Mouse (Mus musculus): ENCODE measurements at regions not wholly inside any gene's neighbourhood (a gene's known extent, or its start where the extent isn't known, plus 50 kb on each side); places are given as distances from the start of the nearest gene placed in this dataset.

DNA sequence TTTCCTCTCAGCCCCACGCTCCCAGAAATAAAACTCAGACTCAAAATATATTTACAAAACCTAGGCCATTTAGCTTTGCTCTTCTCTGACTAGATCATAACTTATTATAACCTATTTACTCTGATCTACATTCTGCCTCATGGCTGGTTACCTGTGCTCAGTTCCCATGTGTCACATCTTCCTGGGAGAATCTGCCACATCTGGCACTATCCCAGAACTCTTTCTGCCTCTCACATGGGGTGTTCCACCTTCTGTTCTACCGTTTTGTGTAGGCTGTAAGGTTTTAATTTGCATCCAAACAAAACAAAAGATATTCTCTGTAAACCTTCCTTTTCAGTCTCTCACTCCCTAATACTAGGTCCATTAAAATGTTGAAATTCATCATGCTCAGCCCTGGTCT is 390.8 kb upstream of the Ascc3 start:
- in situ Hi-C loops (cut with MboI; ENCODE audit: low pct_ligation_motif_present, low pct_unique_long_range_greater_than_20kb, low sequenced_read_pairs) (no loop called here), dilution Hi-C loops (cut with MboI; ENCODE audit: extremely low pct_ligation_motif_present, extremely low pct_unique_long_range_greater_than_20kb, low sequenced_read_pairs) (no loop called here)
- Histone ChIP-seq H3K4me1 (ENCODE audit: control insufficient read depth in 1 of 2, insufficient read depth in 2 of 2) (no peaks in the 10 kb centered on the region), H3K79me2 (replicated peaks; ENCODE audit: control insufficient read depth, extremely low read depth, insufficient read depth, poor library complexity, severe bottlenecking) (no peaks in the 10 kb centered on the region), H3K4me2 (ENCODE audit: insufficient read depth, low read depth, poor library complexity, severe bottlenecking) (no peak overlapping the region), H3K27ac (ENCODE audit: insufficient read depth, low read depth) (no peak overlapping the region), H3K4me3 (replicated peaks in 1 of 3; ENCODE audit: low read depth in 2 of 3, low read length in 2 of 3, poor library complexity in 1 of 3) (no peak overlapping the region), H3K36me3 (replicated peaks in 1 of 2; ENCODE audit: control insufficient read depth in 1 of 2, insufficient read depth in 1 of 2, low read length in 1 of 2) (no peaks in the 10 kb centered on the region), H3K27me3 (replicated peaks) (no peaks in the 10 kb centered on the region), H3K9me3 (replicated peaks; ENCODE audit: low read length) (no peaks in the 10 kb centered on the region), H3K9ac (ENCODE audit: insufficient read depth, low read depth) (no peak overlapping the region)
- TF ChIP-seq E2F4 (IDR thresholded peaks at IDR 0.05; ENCODE audit: insufficient replicate concordance, low read depth, low read length): no peak
- no peak for TF ChIP-seq MAFK (IDR thresholded peaks at IDR 0.05; ENCODE audit: insufficient replicate concordance, low read length)
- TF ChIP-seq CHD1 (IDR thresholded peaks at IDR 0.05; ENCODE audit: low read depth, low read length): no peak
- TF ChIP-seq ZKSCAN1 (IDR thresholded peaks at IDR 0.05; ENCODE audit: borderline replicate concordance, low read depth, low read length): no peak
- TF ChIP-seq NRF1 (IDR thresholded peaks at IDR 0.05; ENCODE audit: low read depth, low read length): no peak
- TF ChIP-seq MAZ (IDR thresholded peaks at IDR 0.05; ENCODE audit: low read depth, low read length): no peak
- TF ChIP-seq PAX5 (IDR thresholded peaks at IDR 0.05; ENCODE audit: low read length): no peak
- no peak for TF ChIP-seq RAD21 (IDR thresholded peaks at IDR 0.05; ENCODE audit: low read depth, low read length)
- no peak for DNase-seq (ENCODE audit: extremely low read depth)

DNA sequence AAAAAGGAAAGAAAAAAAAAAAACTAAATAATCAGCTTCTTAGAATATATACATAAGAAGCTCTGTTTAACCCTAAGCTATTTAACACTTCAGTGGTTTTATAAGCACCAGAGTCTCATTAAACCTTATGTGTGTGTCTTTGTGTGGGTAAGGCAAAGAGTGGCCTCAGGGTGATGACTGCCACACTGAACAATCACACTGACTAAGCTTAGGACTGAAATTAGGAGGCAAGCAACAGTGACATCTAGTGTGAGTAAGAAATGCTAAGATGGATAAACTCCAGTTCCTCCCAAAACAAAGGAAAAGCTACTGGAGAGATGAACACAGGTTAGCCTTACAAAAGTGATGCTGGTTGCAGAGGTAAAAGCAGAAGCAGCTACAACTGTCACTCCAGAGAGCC is 392.6 kb upstream of the Ascc3 start:
- Histone ChIP-seq H3K36me3 (replicated peaks in 1 of 2; ENCODE audit: control insufficient read depth in 1 of 2, insufficient read depth in 1 of 2, low read length in 1 of 2) (no peaks in the 10 kb centered on the region), H3K79me2 (replicated peaks; ENCODE audit: control insufficient read depth, extremely low read depth, insufficient read depth, poor library complexity, severe bottlenecking) (no peaks in the 10 kb centered on the region), H3K27ac (ENCODE audit: insufficient read depth, low read depth) (no peak overlapping the region), H3K27me3 (replicated peaks) (no peaks in the 10 kb centered on the region), H3K4me1 (ENCODE audit: control insufficient read depth in 1 of 2, insufficient read depth in 2 of 2) (no peaks in the 10 kb centered on the region), H3K9ac (ENCODE audit: insufficient read depth, low read depth) (no peak overlapping the region), H3K4me3 (replicated peaks in 1 of 3; ENCODE audit: low read depth in 2 of 3, low read length in 2 of 3, poor library complexity in 1 of 3) (no peak overlapping the region), H3K9me3 (replicated peaks; ENCODE audit: low read length) (no peaks in the 10 kb centered on the region), H3K4me2 (ENCODE audit: insufficient read depth, low read depth, poor library complexity, severe bottlenecking) (no peak overlapping the region)
- in situ Hi-C loops (cut with MboI; ENCODE audit: low pct_ligation_motif_present, low pct_unique_long_range_greater_than_20kb, low sequenced_read_pairs): no loop called here
- TF ChIP-seq RAD21 (IDR thresholded peaks at IDR 0.05; ENCODE audit: low read depth, low read length) (peak; percentile 67), CTCF (conservative IDR thresholded peaks at IDR 0.05 in 1 of 2, IDR thresholded peaks at IDR 0.05 in 1 of 2; ENCODE audit: low read depth in 2 of 2, low read length in 2 of 2) (peak in 1 of 2 experiments; percentile 57; a peak in 2 of 4 replicates), IRF4 (IDR thresholded peaks at IDR 0.05; ENCODE audit: low read depth, low read length) (no peak), SMC3 (IDR thresholded peaks at IDR 0.05; ENCODE audit: low read depth, low read length) (peak; percentile 63)
- dilution Hi-C loops (cut with MboI; ENCODE audit: extremely low pct_ligation_motif_present, extremely low pct_unique_long_range_greater_than_20kb, low sequenced_read_pairs): no loop called here
- peak; percentile 25 for DNase-seq (ENCODE audit: extremely low read depth)

DNA sequence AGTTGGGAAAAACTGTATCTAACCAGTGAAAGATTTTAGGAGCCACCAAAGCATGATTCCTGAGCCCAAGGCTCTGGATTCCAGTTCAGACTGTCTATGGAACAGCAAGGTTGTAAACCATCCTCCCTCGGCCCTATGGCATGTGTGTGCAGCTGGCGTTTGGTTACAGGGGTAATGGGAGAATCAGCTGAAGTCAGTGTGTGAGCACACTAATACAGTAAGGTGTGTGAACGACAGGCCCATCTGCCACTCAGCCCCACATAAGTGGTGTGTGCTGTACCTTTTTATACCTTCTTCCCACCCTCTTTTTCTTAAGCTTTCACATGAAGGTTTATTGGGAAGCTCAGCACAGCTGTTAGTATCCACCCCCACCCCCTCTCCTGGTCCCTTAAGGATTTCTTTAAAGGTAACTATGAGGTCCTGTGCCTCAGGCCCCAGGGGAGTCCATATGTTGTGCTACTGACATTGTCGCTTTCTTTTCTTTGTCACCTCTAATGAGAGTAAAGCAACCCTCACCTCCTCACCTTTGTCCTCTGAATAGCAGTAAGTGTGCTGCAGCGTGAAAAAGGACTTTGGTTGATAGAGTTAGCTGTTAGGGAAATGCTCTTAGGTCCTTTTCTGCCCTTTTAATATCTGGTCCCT is 394.5 kb upstream of the Ascc3 start:
- DNase-seq (ENCODE audit: extremely low read depth): no peak
- dilution Hi-C loops (cut with MboI; ENCODE audit: extremely low pct_ligation_motif_present, extremely low pct_unique_long_range_greater_than_20kb, low sequenced_read_pairs) (no loop called here), in situ Hi-C loops (cut with MboI; ENCODE audit: low pct_ligation_motif_present, low pct_unique_long_range_greater_than_20kb, low sequenced_read_pairs) (no loop called here)
- no peaks in the 10 kb centered on the region for H3K79me2 ChIP-seq (replicated peaks; ENCODE audit: control insufficient read depth, extremely low read depth, insufficient read depth, poor library complexity, severe bottlenecking)
- H3K4me3 ChIP-seq (replicated peaks in 1 of 3; ENCODE audit: low read depth in 2 of 3, low read length in 2 of 3, poor library complexity in 1 of 3): no peak overlapping the region
- TF ChIP-seq CHD1 (IDR thresholded peaks at IDR 0.05; ENCODE audit: low read depth, low read length): no peak
- TF ChIP-seq MXI1 (IDR thresholded peaks at IDR 0.05; ENCODE audit: low read depth, low read length): no peak
- TF ChIP-seq SIN3A (IDR thresholded peaks at IDR 0.05; ENCODE audit: low read length): no peak
- TF ChIP-seq ZKSCAN1 (IDR thresholded peaks at IDR 0.05; ENCODE audit: borderline replicate concordance, low read depth, low read length): no peak
- TF ChIP-seq USF2 (conservative IDR thresholded peaks at IDR 0.05; ENCODE audit: low read depth, low read length): no peak
- TF ChIP-seq E2F4 (IDR thresholded peaks at IDR 0.05; ENCODE audit: insufficient replicate concordance, low read depth, low read length): no peak
- TF ChIP-seq ELF1 (IDR thresholded peaks at IDR 0.05; ENCODE audit: low read depth, low read length): no peak
- H3K36me3 ChIP-seq (replicated peaks in 1 of 2; ENCODE audit: control insufficient read depth in 1 of 2, insufficient read depth in 1 of 2, low read length in 1 of 2): no peaks in the 10 kb centered on the region
- no peaks in the 10 kb centered on the region for H3K27me3 ChIP-seq (replicated peaks)
- no peaks in the 10 kb centered on the region for H3K9me3 ChIP-seq (replicated peaks; ENCODE audit: low read length)
- no peaks in the 10 kb centered on the region for H3K4me1 ChIP-seq (ENCODE audit: control insufficient read depth in 1 of 2, insufficient read depth in 2 of 2)
- H3K27ac ChIP-seq (ENCODE audit: insufficient read depth, low read depth): no peak overlapping the region
- H3K4me2 ChIP-seq (ENCODE audit: insufficient read depth, low read depth, poor library complexity, severe bottlenecking): no peak overlapping the region
- no peak overlapping the region for H3K9ac ChIP-seq (ENCODE audit: insufficient read depth, low read depth)

Data from CH12.LX (cell line).